ENCODE assay signal across 10 mouse cellular contexts in genomic region chr2:148040236-148041121, GRCm38 (mm10). TPM values are rescaled to one million over a fixed set of nuclear protein-coding genes. Genes with fewer than 3 reads are reported as not detected.
DNase-seq lines count a peak whose midpoint lies in the region; ATAC-seq and TF ChIP-seq lines count a peak whose summit lies in the region.
"Had no signal": no experiment of that assay in that cellular context is flagged by ENCODE, and none has a peak within 500 bp of the region (broad histone marks: within the 10 kb centered on the region; RNA-seq: fewer than 3 reads in every experiment).

No protein-coding gene starts in this region.

- H3K27ac ChIP-seq in heart, embryonic 10.5 days: no peak overlapping the region
- H3K27ac ChIP-seq in liver, embryonic 11.5 days (ENCODE audit: low read depth, low read length): no peak overlapping the region
- peak overlapping the region; percentile 75 for H3K27ac ChIP-seq in stomach, postnatal 0 days (replicated peaks)
- H3K27ac ChIP-seq: limb, embryonic 12.5 days had no signal

- peak; percentile 72 for DNase-seq in heart, embryonic 10.5 days (ENCODE audit: low spot score)
- DNase-seq in heart, postnatal 10 days: no peak
- no peak for DNase-seq in liver, embryonic 11.5 days (ENCODE audit: low spot score)
- DNase-seq in stomach, postnatal 0 days (ENCODE audit: low spot score): peak; percentile 54
- no peak for DNase-seq in ovary, postnatal 14 days (ENCODE audit: low spot score)
- DNase-seq in spleen, adult 12 weeks (ENCODE audit: low spot score): no peak
- DNase-seq: cerebellum, adult 18-20 months had no signal

- H3K4me1 ChIP-seq in heart, embryonic 10.5 days: peaks cover 37% of the 10 kb centered on the region
- peaks cover 30% of the 10 kb centered on the region for H3K4me1 ChIP-seq in megakaryocyte, embryonic 14.5 days
- H3K4me1 ChIP-seq in liver, embryonic 11.5 days (replicated peaks; ENCODE audit: control insufficient read depth, insufficient read depth, low read length): 0 out of 2 replicates have a peak, but pooled peaks cover 2% of the 10 kb centered on the region
- 0 out of 2 replicates have a peak, but pooled peaks cover 2% of the 10 kb centered on the region for H3K4me1 ChIP-seq in stomach, postnatal 0 days (replicated peaks; ENCODE audit: control insufficient read depth, insufficient read depth)

- H3K9ac ChIP-seq in liver, embryonic 11.5 days (ENCODE audit: low read depth, low read length): no peak overlapping the region
- H3K9ac ChIP-seq in stomach, postnatal 0 days (ENCODE audit: low read length): peak overlapping the region; percentile 64
- H3K9ac ChIP-seq: limb, embryonic 12.5 days had no signal

- TF ChIP-seq EP300 in stomach, postnatal 0 days (optimal IDR thresholded peaks at IDR 0.05): no peak

- H3K36me3 ChIP-seq in heart, embryonic 10.5 days: no peaks in the 10 kb centered on the region
- no peaks in the 10 kb centered on the region for H3K36me3 ChIP-seq in megakaryocyte, embryonic 14.5 days (replicated peaks; ENCODE audit: low read length)
- no peaks in the 10 kb centered on the region for H3K36me3 ChIP-seq in liver, embryonic 11.5 days (ENCODE audit: control insufficient read depth, insufficient read depth, low read length)
- no peaks in the 10 kb centered on the region for H3K36me3 ChIP-seq in stomach, postnatal 0 days (ENCODE audit: control insufficient read depth, insufficient read depth, low read length)
- H3K36me3 ChIP-seq: limb, embryonic 12.5 days had no signal

- H3K27me3 ChIP-seq in heart, embryonic 10.5 days (ENCODE audit: insufficient read depth, poor library complexity, severe bottlenecking): peaks cover 100% of the 10 kb centered on the region
- H3K27me3 ChIP-seq in megakaryocyte, embryonic 14.5 days (replicated peaks): peaks cover 99% of the 10 kb centered on the region
- H3K27me3 ChIP-seq in liver, embryonic 11.5 days (replicated peaks; ENCODE audit: control insufficient read depth, insufficient read depth, low read length): peaks cover 100% of the 10 kb centered on the region
- H3K27me3 ChIP-seq in stomach, postnatal 0 days (ENCODE audit: control insufficient read depth, insufficient read depth, low read length): peaks cover 13% of the 10 kb centered on the region

- WGBS in heart, embryonic 10.5 days: under 1% methylated on average over 36 of the region's 37 CpGs
- WGBS in liver, embryonic 11.5 days: 2% methylated on average over 37 of the region's 37 CpGs
- WGBS in stomach, postnatal 0 days: 6% methylated on average over 37 of the region's 37 CpGs

- no peaks in the 10 kb centered on the region for H3K9me3 ChIP-seq in heart, embryonic 10.5 days
- H3K9me3 ChIP-seq in megakaryocyte, embryonic 14.5 days: peaks cover 26% of the 10 kb centered on the region; the same call in 1 of the 2 replicates
- H3K9me3 ChIP-seq in liver, embryonic 11.5 days (ENCODE audit: control insufficient read depth, low read length): no peaks in the 10 kb centered on the region
- no peaks in the 10 kb centered on the region for H3K9me3 ChIP-seq in stomach, postnatal 0 days (ENCODE audit: control insufficient read depth, low read length)
- H3K9me3 ChIP-seq: limb, embryonic 12.5 days had no signal

- intact Hi-C loops in heart, postnatal 10 days (cut with DNase I): no loop called here

- no peak for ATAC-seq in megakaryocyte, adult 5-6 weeks (ENCODE audit: poor library complexity, severe bottlenecking)
- ATAC-seq in liver, embryonic 11.5 days (replicated peaks; ENCODE audit: low FRiP score): no peak
- no peak for ATAC-seq in stomach, postnatal 0 days (ENCODE audit: low FRiP score, low TSS enrichment)

- TF ChIP-seq CTCF in stomach, postnatal 0 days (IDR thresholded peaks at IDR 0.05; ENCODE audit: low read depth): no peak

- H3K4me2 ChIP-seq in liver, embryonic 11.5 days: peak overlapping the region; percentile 43
- H3K4me2 ChIP-seq in stomach, postnatal 0 days (replicated peaks; ENCODE audit: low read depth): peak overlapping the region; percentile 53
- H3K4me2 ChIP-seq: limb, embryonic 12.5 days had no signal

- H3K4me3 ChIP-seq in heart, embryonic 10.5 days: peak overlapping the region; percentile 44
- peak overlapping the region; percentile 50 for H3K4me3 ChIP-seq in megakaryocyte, embryonic 14.5 days (replicated peaks)
- H3K4me3 ChIP-seq in liver, embryonic 11.5 days (ENCODE audit: low read depth, low read length): peak overlapping the region; percentile 46
- H3K4me3 ChIP-seq in stomach, postnatal 0 days (ENCODE audit: low read depth, low read length): peak overlapping the region; percentile 41
- H3K4me3 ChIP-seq: limb, embryonic 12.5 days had no signal

RNA-seq across cellular contexts. Expression of gene Foxa2, which starts 6.3 kb away (rescaled TPM):
- polyA plus RNA-seq in heart, embryonic 10.5 days (2016; fragmentation: Nextera tagmentation; extraction: Ambion mirVana): 0.36 and 4.1 TPM in 2 replicates
- total RNA-seq in heart, postnatal 10 days (2021): not detected
- not detected in 2 replicates for polyA plus RNA-seq in megakaryocyte, embryonic 14.5 days (2012; ENCODE audit: insufficient read depth, low replicate concordance)
- not detected in 2 replicates for total RNA-seq in megakaryocyte, adult 5-6 weeks (2015)
- total RNA-seq in megakaryocyte, adult 5-6 weeks (2017): not detected in 2 replicates
- 8.8 and 10.5 TPM in 2 replicates for polyA plus RNA-seq in liver, embryonic 11.5 days (2014; fragmentation: Nextera tagmentation; extraction: Ambion mirVana)
- polyA plus RNA-seq in stomach, postnatal 0 days (2015; fragmentation: Nextera tagmentation; extraction: Ambion mirVana): 11.6 and 12.1 TPM in 2 replicates
- polyA plus RNA-seq: limb, embryonic 12.5 days had no signal

Comparison
In these comparisons a context has a peak if more than half of its experiments do, and no peak if none do; other contexts are left out.
1. DNase-seq: peak in heart, embryonic 10.5 days (single experiment) and stomach, postnatal 0 days (single experiment); none in heart, postnatal 10 days (0 of 2), liver, embryonic 11.5 days (single experiment), ovary, postnatal 14 days (single experiment) and spleen, adult 12 weeks (single experiment).
2. Peak in every context shown above with its lines, with median percentiles within 50 percentile points of each other: H3K4me3 ChIP-seq.